Mouse (Mus musculus) right cerebral cortex, adult 2 months (tissue): ENCODE results near the gene Helz2.

ENCODE experiments used
- DNase-seq, 2 experiments: peaks; one replicate each; pipeline ENCODE4 v3.0.0; 2021 to 2022; ENCODE audit warnings: low spot score in 2 of 2

The Helz2 gene

GRCm38 (mm10) chr2:181241602-181242313, at the start of gene Helz2:
TSS of gene Helz2 (minus strand) at chr2:181242027.
- no peak for DNase-seq

GRCm38 (mm10) chr2:181290937-181291336, 49.1 kb upstream of the Helz2 start:
- DNase-seq, result no peak

- no peak for DNase-seq
Observed at GRCm38 (mm10) chr2:181288691-181289090, 46.9 kb upstream of the Helz2 start.

DNA sequence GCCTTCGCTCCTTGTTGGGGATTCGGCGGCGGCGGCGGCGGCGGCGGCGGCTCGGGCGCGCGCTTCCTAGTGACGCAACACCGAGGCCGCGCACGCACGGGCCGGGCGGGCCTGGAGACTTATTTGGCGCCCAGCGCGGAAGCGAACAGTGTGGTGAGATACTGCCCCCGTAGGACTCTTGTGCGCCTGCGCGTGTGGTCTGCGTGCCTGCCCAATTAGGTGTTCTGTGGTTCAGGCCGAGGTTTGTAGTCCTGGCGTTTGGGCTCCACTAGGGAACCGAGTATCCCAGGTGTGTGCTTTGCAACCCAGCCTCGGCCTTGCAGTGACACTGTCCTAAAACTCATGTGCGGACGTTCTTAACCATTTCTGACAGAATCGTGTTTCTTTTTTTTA, 46.1 kb upstream of the Helz2 start, which contains the start of gene Gmeb2:
Gene Gmeb2, minus strand, starts transcription at position 78 of the 393 bp plus-strand sequence.
- DNase-seq, result peak; percentile 92 to 95

GRCm38 (mm10) chr2:181287338-181287957, 45.6 kb upstream of the Helz2 start:
- peak; percentile 65 to 68 for DNase-seq

DNA sequence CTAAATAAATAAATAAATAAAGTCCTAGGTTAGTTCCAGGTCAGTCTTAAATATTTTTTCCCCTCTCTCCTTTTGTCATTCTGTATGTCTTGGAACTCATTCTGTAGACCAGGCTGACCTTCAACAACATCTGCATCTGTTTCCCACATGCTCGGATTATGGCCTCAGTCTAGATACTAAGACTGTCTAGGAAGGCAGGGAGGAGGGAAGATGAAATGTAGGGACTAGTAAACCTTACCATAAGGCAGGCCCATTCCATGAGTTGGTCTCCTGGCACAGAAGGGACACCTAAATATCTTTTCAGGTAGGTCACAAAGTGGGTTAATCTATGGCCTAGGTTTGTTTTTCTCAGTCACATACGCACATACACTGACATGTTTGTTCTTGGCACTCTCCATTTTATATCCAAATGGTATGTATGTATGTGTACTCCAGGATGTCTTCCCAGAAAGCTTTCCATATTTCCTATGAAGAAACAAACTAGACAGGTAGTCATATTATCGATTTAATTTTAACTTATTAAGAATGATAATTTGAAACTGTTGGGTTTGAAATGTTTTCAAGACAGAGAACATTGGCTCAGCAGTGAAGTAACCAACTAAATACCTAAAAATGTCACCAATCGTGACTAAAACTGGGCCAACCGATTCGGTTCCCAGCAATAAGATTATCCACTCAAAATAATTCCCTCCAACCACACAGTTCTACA, 45.0 kb upstream of the Helz2 start:
- DNase-seq, result no peak

- no peak for DNase-seq
Observed at GRCm38 (mm10) chr2:181279968-181280367, 38.1 kb upstream of the Helz2 start.

GRCm38 (mm10) chr2:181277866-181278265, 36.0 kb upstream of the Helz2 start:
- no peak for DNase-seq

GRCm38 (mm10) chr2:181276766-181277165, 34.9 kb upstream of the Helz2 start:
- DNase-seq, result no peak

- no peak for DNase-seq
Observed at GRCm38 (mm10) chr2:181274639-181275038, 32.8 kb upstream of the Helz2 start.

GRCm38 (mm10) chr2:181273829-181274228, 32.0 kb upstream of the Helz2 start:
- DNase-seq, result no peak

GRCm38 (mm10) chr2:181272092-181272491, 30.3 kb upstream of the Helz2 start:
- no peak for DNase-seq

DNA sequence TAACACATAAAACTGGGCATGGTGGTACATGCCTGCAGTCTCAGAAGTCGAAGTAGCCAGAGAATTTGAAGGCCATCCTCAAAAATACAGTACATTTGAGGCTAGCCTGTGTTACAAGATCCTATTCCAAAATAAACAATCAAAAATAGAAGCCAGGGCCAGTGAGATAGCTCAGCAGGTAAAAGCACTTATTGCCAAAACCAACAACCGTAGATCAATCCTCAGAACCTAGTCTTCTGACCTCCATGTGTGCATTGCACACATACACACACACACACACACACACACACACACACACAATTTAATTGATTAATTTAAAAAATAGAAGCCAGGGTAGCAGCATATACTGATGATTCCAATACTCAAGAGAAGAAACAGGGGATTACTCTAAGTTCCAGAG, 25.0 kb upstream of the Helz2 start:
- no peak for DNase-seq

DNA sequence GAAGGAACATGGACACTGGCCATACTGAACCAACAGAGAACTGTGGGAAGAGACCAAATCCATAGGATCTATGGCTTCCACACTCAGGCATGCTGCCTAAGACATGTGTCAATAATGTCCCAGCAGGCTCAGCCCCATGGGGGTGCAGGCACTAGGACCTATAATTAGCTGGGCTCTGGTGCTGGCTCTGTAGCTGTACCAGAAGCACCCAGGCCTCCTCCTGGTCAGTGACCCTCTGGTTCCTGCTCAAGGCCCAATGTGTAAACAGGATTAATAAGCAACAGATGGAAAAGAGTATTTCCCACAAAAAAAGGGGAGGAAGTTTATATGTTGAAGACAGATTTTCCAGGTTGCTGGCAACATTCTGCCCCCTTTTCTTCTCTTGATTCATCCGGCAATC, 11.4 kb upstream of the Helz2 start:
- DNase-seq, result no peak

- DNase-seq, result no peak
Observed at GRCm38 (mm10) chr2:181251841-181252240, 10.0 kb upstream of the Helz2 start.

- no peak for DNase-seq
Observed at GRCm38 (mm10) chr2:181249217-181249616, 7.4 kb upstream of the Helz2 start.

DNA sequence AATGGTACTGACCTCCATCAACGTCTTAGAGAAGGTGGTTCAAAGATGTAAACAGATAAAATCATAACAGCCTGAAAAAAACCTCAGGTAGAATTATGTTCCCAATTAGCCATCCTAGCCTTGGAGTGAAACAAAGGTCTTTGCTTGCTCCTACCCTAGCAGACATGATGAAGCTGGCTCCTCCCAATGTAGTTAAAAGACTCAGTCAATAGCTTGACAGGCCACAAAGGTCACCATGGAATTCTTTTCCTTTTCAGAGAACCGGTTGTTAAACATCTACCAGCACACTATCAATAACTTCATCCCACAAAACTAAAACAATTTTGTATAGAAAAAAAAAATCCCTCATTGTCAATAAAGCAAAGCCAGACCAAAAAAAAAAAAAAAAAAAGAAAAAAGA, 3.2 kb upstream of the Helz2 start:
- no peak for DNase-seq

- DNase-seq, result no peak
Observed at GRCm38 (mm10) chr2:181243706-181244394, 2.0 kb upstream of the Helz2 start.

GRCm38 (mm10) chr2:181242314-181242665, 463 bp upstream of the Helz2 start:
- no peak for DNase-seq

DNA sequence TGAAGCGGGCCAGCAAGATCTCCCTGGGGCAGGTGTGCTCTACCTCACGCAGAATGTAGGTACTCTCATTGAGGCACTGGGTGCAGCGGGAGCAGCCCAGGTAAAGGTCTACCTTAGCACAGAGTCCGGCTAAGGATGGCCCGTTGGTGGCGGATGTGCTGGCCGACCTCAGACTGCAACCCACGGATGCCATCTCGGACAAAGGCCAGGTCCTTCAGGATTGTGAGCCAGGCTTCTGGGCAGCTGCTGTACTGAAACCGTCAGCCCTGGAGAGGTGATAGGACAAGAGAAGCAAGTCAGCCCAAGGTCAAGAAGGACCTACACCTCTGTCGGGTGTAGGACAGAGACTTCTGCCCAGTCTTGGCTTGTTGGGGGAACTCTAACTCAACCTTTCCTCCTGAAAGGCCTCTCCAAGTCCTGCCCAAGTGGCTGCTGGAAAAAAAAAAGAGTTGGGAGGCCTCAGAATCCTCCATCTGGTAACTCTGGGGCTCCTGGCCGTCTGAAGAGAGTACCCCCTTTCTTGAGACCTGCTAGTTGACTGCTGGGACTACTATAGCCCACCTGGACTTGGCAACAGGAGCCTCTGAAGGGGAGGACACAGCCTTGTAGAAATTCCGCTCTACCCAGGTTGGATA, 904 bp downstream of the Helz2 start:
- DNase-seq, result no peak

GRCm38 (mm10) chr2:181239261-181239660, 2.6 kb downstream of the Helz2 start:
- DNase-seq, result peak in 1 of 2 experiments; percentile 8

- no peak for DNase-seq
Observed at GRCm38 (mm10) chr2:181238861-181239260, 3.0 kb downstream of the Helz2 start.
